Mouse (Mus musculus): Measurements from ENCODE around the gene Zfand5.

Zfand5 gene

DNA sequence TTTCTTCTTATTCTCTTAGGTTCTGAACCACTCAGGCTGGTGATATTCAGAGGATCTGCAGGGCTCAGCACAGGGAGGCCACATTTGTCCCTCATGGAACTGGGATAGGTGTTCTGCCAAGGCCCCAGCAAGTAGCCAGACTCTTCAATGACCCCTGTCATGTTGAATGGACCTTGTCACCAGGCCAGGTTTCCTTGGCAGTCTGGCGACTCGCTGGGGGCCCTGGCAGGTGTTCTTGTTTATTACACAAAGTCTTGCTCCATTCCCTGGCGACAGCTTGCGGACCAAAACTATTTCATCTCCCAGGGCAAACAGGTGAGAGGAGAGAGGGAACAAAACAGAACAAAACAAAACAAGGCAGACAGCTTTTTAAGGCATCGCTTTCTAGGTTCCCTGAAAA, 57.7 kb downstream of the Zfand5 start:
- no peak for DNase-seq (ENCODE audit: low spot score)

DNA sequence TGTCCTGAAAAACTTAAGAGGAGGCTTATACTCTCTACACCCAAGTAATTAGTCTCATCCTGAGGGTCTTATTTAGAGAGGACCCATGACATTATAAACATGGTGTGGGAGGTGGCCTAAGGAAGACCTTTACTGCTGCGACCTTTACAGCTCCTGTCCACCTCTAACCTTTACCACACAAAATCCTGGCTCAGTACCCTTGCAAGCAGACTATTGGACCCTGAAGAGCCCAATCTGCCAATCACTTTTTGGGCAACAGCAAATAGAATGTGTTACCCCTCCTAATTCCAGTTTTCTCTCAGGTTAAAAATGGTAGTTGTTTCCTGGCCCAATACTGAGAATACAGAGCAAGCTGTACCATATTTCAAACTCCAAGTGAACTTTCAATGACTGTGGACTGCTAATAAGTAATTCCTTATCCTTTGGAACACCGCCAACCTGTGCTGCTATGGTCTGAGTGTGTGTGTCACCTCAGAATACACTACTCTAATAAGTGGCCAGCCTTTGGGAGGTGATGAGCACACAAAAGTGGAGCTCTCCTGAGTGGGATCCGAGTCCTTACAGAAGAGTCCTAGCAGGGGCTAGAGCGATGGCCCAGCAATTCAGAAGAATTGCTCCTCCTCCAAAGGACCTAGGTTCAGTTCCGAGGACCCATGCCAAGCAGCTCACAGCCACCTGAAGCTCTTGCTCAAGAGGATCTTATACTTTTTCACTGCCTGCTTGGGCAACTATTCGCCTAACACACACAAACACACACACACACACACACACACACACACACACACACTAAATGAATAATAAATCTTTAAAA, 58.4 kb downstream of the Zfand5 start:
- no peak for DNase-seq (ENCODE audit: low spot score)

DNA sequence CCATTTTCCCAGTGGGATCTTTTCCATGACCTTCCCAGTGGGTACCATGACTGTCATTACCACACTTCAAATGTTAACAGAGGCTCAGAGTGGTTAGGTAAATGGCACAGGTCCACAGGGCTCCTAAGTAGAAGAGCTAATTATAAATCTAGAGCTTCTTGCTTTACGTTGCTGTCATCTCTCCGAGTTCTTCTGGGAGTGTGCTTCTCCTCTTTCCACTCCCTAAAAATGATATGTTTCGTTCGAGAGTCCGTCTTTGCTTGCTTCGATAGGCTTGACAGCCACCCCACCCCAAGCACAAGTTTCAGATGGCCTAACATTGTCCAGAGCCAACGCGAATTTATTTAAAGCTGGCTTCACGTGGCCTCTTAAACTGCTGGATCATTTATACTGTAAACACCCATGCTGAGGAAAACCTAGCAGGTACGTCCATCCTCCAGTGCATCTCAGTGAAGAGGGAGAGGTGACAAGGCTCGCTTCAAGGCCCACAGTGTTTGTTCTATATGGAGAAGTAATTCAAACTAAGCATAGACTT, 59.6 kb downstream of the Zfand5 start:
- DNase-seq (ENCODE audit: low spot score): no peak
